Mouse (Mus musculus): ENCODE results near the gene Dynll2. TPM values are rescaled to one million over a fixed set of nuclear protein-coding genes. Genes with fewer than 3 reads are reported as not detected.

Dynll2 gene
- polyA plus RNA-seq, 1 experiment from 2014 or later, result 12.3 TPM

DNA sequence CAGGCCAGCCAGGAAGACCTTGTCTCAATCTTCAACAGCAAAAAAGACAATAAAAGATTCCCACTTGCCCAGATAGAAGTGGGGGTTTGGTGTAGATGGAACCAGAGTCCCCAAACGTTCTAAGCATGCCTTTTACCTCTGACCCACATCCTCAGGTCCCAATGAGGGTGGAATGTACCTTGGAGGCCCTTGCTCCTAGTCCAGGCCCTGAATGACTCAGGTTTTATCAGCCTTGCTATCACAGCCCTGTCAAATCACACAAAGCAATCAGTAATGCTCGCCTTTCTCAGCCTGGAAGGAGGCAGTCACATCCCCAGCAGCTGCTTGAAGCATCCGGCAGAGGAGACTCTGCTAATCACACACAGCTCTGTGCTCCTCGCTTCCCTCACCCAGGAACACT, 15.4 kb upstream of the Dynll2 start:
- no peaks in the 10 kb centered on the region for H3K4me1 ChIP-seq (ENCODE audit: insufficient read depth, low read depth, low read length)
- no peaks in the 10 kb centered on the region for H3K36me3 ChIP-seq (ENCODE audit: insufficient read depth, low read length)
- no peaks in the 10 kb centered on the region for H3K9me3 ChIP-seq (ENCODE audit: low read length)
- no peak overlapping the region for H3K9ac ChIP-seq (replicated peaks; ENCODE audit: low read depth)
- ATAC-seq, result no peak
- H3K4me2 ChIP-seq (replicated peaks; ENCODE audit: low read depth, low read length), result no peak overlapping the region
- H3K27ac ChIP-seq (ENCODE audit: low read length), result no peak overlapping the region
- no peak for DNase-seq (ENCODE audit: low spot score)
- no peaks in the 10 kb centered on the region for H3K27me3 ChIP-seq (replicated peaks; ENCODE audit: insufficient read depth, low read length)
- WGBS, result 33% methylated on average over 4 of the region's 4 CpGs
- no peak for TF ChIP-seq CTCF (IDR thresholded peaks at IDR 0.05)
- TF ChIP-seq EP300 (IDR thresholded peaks at IDR 0.05), result no peak
- no peak overlapping the region for H3K4me3 ChIP-seq (ENCODE audit: low read depth, low read length)

- no peak for DNase-seq (ENCODE audit: low spot score)
- Histone ChIP-seq H3K36me3 (ENCODE audit: insufficient read depth, low read length) (no peaks in the 10 kb centered on the region), H3K27me3 (replicated peaks; ENCODE audit: insufficient read depth, low read length) (no peaks in the 10 kb centered on the region), H3K9ac (replicated peaks; ENCODE audit: low read depth) (no peak overlapping the region), H3K9me3 (ENCODE audit: low read length) (no peaks in the 10 kb centered on the region), H3K4me2 (replicated peaks; ENCODE audit: low read depth, low read length) (no peak overlapping the region), H3K4me1 (ENCODE audit: insufficient read depth, low read depth, low read length) (no peaks in the 10 kb centered on the region), H3K4me3 (ENCODE audit: low read depth, low read length) (no peak overlapping the region), H3K27ac (ENCODE audit: low read length) (no peak overlapping the region)
- no peak for ATAC-seq
- TF ChIP-seq EP300 (IDR thresholded peaks at IDR 0.05) (no peak), CTCF (IDR thresholded peaks at IDR 0.05) (peak; percentile 27; the same call in 1 of the 2 replicates)
- 85% methylated on average over 5 of the region's 5 CpGs for WGBS
Observed at GRCm38 (mm10) chr11:87999751-88000150, 12.4 kb upstream of the Dynll2 start.

GRCm38 (mm10) chr11:87991806-87992205, 4.5 kb upstream of the Dynll2 start:
- peaks cover 3% of the 10 kb centered on the region; the same call in 1 of the 2 replicates for H3K4me1 ChIP-seq (ENCODE audit: insufficient read depth, low read depth, low read length)
- no peaks in the 10 kb centered on the region for H3K27me3 ChIP-seq (replicated peaks; ENCODE audit: insufficient read depth, low read length)
- WGBS, result 23% methylated on average over 4 of the region's 4 CpGs
- no peak overlapping the region for H3K4me2 ChIP-seq (replicated peaks; ENCODE audit: low read depth, low read length)
- H3K27ac ChIP-seq (ENCODE audit: low read length), result no peak overlapping the region
- no peak overlapping the region for H3K4me3 ChIP-seq (ENCODE audit: low read depth, low read length)
- ATAC-seq (no peak), DNase-seq (ENCODE audit: low spot score) (no peak)
- H3K36me3 ChIP-seq (ENCODE audit: insufficient read depth, low read length), result no peaks in the 10 kb centered on the region
- TF ChIP-seq CTCF (IDR thresholded peaks at IDR 0.05) (no peak), EP300 (IDR thresholded peaks at IDR 0.05) (no peak)
- H3K9ac ChIP-seq (replicated peaks; ENCODE audit: low read depth), result no peak overlapping the region
- no peaks in the 10 kb centered on the region for H3K9me3 ChIP-seq (ENCODE audit: low read length)

DNA sequence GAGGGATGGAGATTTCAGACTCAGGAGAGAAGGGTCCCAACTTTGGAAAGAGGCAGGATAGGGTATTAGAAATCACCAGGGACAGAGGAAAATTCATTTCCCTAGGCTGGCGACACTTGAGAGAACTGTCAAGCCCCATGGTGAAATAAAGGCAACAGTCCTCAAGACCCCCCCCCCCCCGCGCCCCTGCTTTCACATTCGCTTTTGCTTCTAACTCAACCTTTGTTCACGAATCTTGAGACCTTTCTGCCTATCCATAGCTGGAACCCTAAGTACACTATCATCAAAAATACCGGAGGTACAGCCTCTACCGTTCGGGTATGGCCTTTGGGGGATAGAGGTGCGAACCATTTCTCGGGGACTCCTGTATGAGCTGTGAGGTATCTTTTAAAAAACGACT, 528 bp upstream of the Dynll2 start:
- Histone ChIP-seq H3K4me2 (replicated peaks; ENCODE audit: low read depth, low read length) (peak overlapping the region; percentile 95), H3K4me1 (ENCODE audit: insufficient read depth, low read depth, low read length) (peaks cover 14% of the 10 kb centered on the region; the same call in 1 of the 2 replicates), H3K27me3 (replicated peaks; ENCODE audit: insufficient read depth, low read length) (no peaks in the 10 kb centered on the region), H3K36me3 (ENCODE audit: insufficient read depth, low read length) (peaks cover 5% of the 10 kb centered on the region; the same call in 1 of the 2 replicates), H3K9me3 (ENCODE audit: low read length) (no peaks in the 10 kb centered on the region), H3K4me3 (ENCODE audit: low read depth, low read length) (peak overlapping the region; percentile 88), H3K27ac (ENCODE audit: low read length) (peak overlapping the region; percentile 92), H3K9ac (replicated peaks; ENCODE audit: low read depth) (peak overlapping the region; percentile 60)
- ATAC-seq (no peak), DNase-seq (ENCODE audit: low spot score) (no peak)
- TF ChIP-seq CTCF (IDR thresholded peaks at IDR 0.05), result no peak
- TF ChIP-seq EP300 (IDR thresholded peaks at IDR 0.05), result no peak
- 63% methylated on average over 11 of the region's 11 CpGs for WGBS

DNA sequence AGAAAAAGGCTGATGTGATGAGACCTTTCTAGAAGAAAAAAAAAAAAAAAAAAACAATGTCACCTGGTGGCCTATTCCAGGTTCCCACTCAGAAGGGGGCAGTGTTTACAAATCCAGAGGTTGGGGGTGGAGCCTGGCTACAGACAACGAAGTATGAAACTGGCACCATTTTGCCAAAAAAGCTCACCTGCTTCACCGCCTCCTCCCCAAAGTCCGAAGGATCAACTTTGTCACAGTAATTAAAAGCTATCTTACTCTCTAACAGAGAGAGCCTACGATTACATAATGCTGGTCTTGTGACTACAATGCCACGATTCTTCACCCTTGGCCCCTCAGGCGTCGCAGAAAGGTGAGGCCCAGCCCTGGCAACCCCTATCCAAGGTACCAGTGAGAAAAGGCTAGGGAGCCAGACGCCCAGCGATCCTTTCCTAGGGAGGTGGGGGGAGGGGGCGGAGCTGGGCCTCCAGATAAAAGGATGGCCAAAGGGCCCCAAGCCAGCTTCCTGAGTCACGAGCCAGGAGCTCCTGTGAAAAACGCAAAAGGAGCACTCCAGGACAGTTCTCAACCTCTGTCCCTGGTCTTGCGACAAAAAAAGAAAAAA, 1.1 kb downstream of the Dynll2 start:
- peaks cover 14% of the 10 kb centered on the region; the same call in 1 of the 2 replicates for H3K4me1 ChIP-seq (ENCODE audit: insufficient read depth, low read depth, low read length)
- TF ChIP-seq CTCF (IDR thresholded peaks at IDR 0.05) (0 out of 2 replicates have a peak, but pooled peaks have one; percentile 22), EP300 (IDR thresholded peaks at IDR 0.05) (no peak)
- no peaks in the 10 kb centered on the region for H3K27me3 ChIP-seq (replicated peaks; ENCODE audit: insufficient read depth, low read length)
- peak overlapping the region; percentile 60 for H3K9ac ChIP-seq (replicated peaks; ENCODE audit: low read depth)
- peak overlapping the region; percentile 95 for H3K4me2 ChIP-seq (replicated peaks; ENCODE audit: low read depth, low read length)
- peaks cover 14% of the 10 kb centered on the region; the same call in 1 of the 2 replicates for H3K36me3 ChIP-seq (ENCODE audit: insufficient read depth, low read length)
- H3K9me3 ChIP-seq (ENCODE audit: low read length), result no peaks in the 10 kb centered on the region
- 0 out of 2 replicates have a peak overlapping the region, but pooled peaks have one; percentile 92 for H3K27ac ChIP-seq (ENCODE audit: low read length)
- H3K4me3 ChIP-seq (ENCODE audit: low read depth, low read length), result peak overlapping the region; percentile 88
- peak; percentile 72 for DNase-seq (ENCODE audit: low spot score)
- peak; percentile 16 for ATAC-seq
- WGBS, result 2% methylated on average over 13 of the region's 13 CpGs

DNA sequence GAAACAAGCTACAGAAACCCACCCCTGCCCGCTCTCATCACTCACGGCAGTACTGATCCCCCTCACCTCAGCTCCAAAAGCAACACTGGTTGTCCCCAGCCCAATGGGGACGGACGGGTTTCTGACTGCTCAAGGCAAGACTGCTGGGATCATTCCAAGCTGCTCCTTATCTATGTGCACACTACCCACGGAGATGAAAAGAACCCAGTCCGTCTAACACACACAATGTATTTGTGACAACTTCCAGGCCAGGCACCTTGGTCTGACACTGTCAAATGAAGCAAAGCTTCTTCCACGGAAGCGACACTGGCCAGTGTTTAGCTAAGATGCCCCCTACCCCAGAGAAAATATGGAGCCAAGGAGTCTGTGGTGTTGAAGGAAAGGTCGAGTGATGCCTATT, 1.7 kb downstream of the Dynll2 start:
- Histone ChIP-seq H3K4me3 (ENCODE audit: low read depth, low read length) (peak overlapping the region; percentile 88; the same call in 1 of the 2 replicates), H3K36me3 (ENCODE audit: insufficient read depth, low read length) (peaks cover 15% of the 10 kb centered on the region; the same call in 1 of the 2 replicates), H3K4me2 (replicated peaks; ENCODE audit: low read depth, low read length) (peak overlapping the region; percentile 95), H3K4me1 (ENCODE audit: insufficient read depth, low read depth, low read length) (peaks cover 14% of the 10 kb centered on the region; the same call in 1 of the 2 replicates), H3K27ac (ENCODE audit: low read length) (no peak overlapping the region), H3K9me3 (ENCODE audit: low read length) (no peaks in the 10 kb centered on the region), H3K9ac (replicated peaks; ENCODE audit: low read depth) (no peak overlapping the region; the same call in 1 of the 2 replicates), H3K27me3 (replicated peaks; ENCODE audit: insufficient read depth, low read length) (no peaks in the 10 kb centered on the region)
- TF ChIP-seq EP300 (IDR thresholded peaks at IDR 0.05) (no peak), CTCF (IDR thresholded peaks at IDR 0.05) (no peak)
- WGBS, result 30% methylated on average over 9 of the region's 9 CpGs
- ATAC-seq, result no peak
- DNase-seq (ENCODE audit: low spot score), result no peak

All from lung, postnatal 0 days (tissue).